Mouse (Mus musculus): ENCODE measurements around the gene Tenm4.

Tenm4 gene

DNA sequence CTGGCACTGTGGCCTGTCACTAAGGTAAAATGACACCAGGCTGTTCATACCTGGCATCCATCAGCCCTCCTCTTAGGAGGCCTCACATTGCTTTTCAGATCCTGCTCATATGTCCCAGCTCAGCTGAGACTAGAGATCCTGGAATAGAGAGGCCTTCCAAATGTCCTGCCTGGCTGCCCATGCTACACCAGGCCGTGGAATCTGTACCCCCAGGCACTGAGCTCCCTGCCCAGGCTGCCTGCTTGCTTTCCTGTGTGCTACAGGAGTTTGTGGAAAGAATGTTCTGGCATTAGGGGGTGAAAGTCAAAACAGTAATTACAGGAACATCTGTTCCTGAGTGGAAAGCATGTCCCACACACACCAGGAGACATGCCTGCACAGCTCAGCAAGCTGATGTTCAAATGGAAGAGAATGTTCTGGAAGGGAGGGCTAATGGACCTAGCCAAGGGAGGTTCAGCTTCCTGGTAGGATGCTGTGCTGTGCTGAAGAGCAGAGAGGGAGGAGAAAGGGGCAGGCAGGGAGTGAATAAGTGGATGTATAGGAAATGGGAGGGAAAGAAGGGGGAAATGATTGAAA lies 313.0 kb downstream of the Tenm4 start:
- DNase-seq = no peak

DNA sequence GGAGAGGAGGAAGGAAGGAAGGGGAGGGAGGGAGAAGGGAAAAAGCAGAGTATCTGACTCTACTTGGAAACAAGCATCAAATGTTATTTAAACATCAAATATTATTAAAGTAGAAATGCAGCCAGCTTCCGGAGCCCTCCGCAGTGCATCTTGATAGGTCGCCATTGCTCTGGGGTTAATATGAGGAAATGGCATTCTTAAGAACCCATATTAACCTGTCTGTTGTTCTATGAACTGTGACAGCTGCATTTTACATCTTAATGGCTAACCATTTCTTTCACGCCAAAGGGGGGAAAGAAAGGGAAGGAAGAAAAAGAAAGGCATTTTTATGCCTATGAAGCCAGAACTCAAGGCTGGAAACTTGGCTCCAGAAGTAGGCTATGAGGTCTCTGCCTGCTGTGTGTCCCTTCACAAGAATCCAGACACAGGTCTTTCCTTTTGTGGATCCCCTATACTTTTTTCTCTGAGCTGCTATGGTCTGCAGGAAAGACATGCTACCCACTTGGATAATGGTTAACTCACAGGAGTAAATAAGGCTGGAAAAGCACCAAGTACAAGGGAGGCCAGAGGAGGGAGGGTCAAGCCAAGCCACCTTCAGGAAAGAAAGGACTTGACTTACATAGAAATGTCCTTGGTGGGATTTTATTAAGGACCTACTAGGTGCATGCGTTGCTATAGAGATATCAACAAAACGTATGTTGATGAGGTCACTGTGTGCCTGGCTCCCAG lies 318.5 kb downstream of the Tenm4 start:
- DNase-seq = no peak

DNA sequence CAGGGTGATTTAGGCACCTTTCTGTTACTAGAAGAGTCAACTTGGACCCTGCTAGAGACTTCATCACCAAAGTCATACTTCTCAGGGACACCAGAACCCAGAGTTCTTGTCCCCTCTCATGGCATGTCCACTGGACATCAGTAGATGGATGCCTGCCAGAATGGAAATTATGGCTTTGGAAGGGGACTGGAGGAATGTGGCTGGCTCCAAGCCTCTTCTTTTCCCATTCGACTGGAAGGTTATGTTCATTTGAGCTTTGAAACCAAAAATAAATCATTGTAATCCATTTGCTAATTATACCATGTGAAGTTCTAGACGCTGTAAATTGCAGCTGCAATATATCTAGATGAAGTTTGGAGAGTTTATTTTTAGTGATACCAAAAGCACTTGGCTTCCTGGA lies 320.9 kb downstream of the Tenm4 start:
- no peak for DNase-seq

DNA sequence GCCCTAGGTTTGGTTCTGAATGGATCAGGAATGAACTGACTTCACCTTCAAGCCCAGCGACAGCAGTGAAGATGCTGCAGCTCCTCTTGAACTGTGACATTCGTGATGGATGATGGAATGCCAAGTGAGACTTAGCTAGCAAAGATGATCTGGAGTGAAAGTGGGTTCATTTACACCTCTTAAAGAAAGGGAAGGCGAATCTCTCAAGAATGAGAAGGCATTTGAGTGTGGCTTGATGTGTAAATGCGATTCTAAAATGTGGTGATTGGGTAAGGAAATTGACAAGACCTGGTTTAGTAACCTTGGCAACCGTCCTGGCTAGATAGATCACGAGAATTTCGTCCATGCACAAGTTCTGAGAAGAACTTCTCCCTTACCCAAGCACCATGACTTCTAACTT lies 321.6 kb downstream of the Tenm4 start:
- DNase-seq = no peak

DNA sequence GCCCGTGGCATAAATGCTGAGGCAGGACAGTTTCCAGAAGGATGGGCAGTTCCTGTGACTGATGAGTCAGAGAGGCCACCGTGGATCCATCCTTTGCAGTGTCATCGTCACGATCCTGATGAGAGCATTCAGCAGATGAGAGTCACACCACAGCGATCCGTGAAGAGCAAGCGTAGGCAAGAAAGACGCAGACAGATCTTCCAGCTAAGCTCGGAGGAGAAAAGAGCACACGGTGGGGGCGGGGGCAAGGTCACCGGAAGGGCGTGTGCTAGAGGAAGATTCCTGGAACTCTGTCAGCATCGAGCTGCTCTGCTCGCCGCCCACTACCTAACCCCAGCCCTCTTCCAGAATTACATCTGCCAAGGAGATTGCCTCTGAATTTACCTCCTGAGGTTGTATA lies 323.0 kb downstream of the Tenm4 start:
- DNase-seq = no peak

DNA sequence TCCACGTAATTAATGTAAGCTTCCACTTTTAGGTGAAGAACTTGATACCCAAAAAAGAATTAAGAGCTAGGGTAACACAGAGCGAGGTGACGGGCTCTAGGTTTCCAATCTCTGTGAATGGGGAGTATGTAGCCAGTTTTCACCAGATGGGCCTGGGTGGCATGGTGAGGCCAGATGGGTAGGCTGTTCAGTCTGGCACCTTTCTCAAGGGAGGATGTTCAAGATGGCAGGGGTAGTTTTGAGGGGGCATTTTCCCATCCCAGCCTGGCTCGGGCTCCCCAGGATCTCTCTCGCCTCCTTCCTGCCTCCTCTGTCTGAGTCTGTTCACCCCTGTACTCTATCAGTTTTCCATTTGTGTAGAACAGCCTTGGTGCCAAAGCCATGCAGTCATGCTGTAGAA lies 329.1 kb downstream of the Tenm4 start:
- DNase-seq = no peak

DNA sequence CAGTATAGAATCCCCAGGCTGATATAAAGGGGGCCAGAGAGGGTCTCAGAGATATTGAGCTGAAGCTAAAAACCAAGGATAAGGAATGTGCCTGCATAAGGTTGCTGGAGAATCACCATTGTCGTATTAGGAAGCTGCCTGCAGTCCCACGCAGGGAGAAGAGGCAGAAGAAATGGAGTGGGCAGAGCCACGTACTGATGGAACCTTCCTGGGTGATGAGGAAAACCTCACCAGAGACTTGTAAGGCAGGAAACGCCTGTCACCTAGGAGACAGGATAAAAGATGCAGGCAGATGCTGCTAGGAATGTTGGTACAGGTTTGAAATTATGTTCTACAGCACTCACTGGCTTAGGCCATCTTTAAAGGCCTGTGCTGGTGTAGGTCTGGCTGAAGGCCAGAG lies 329.8 kb downstream of the Tenm4 start:
- no peak for DNase-seq

DNA sequence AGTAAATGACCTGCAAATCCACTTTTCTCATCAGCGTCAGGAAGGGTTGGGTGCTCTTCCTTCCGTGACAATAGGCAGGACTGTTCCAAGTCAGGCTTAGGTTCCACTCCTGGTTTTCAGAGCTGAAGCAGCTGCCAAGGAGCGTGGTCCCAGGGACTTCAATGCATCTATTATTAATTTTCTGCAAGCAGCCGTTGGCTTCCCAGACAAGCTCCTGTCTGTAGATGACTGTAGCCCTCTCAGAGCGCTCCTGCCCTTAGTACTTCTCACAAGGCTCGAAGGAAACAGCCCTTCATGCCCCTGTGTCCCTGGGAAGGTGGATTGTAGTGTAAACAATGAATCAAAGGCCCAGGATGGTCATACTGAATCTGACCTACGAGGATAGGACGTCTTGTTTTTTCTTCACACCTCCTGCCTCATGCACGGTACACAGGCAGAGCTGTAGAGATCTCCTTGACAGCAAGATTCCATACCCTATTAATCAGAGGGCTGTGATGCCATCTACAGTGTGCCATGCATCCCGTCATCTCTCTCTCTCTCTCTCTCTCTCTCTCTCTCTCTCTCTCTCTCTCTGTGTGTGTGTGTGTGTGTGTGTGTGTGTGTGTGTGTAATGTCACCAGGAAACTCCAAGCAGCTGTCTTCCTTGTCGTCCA lies 331.4 kb downstream of the Tenm4 start:
- DNase-seq = no peak

DNA sequence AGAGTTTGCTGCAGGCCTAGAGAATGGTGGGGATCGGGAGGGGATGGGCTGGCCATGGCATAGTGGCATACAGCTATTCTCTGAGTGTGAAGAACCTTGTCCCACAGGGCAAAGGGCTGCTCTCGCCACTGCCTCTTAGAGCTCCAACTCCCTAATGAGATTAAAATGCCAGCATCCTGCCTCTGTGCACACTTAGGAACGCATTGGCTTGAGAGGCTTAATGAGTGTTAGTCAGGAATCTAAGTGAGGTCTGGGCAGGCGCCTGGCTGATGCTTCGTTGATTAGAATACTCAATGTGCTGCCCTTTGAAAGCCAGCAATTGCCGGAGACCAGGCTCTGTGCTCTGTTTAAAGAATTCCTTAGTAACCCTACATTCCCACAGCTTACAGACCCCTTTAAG lies 334.5 kb downstream of the Tenm4 start:
- DNase-seq = no peak

DNA sequence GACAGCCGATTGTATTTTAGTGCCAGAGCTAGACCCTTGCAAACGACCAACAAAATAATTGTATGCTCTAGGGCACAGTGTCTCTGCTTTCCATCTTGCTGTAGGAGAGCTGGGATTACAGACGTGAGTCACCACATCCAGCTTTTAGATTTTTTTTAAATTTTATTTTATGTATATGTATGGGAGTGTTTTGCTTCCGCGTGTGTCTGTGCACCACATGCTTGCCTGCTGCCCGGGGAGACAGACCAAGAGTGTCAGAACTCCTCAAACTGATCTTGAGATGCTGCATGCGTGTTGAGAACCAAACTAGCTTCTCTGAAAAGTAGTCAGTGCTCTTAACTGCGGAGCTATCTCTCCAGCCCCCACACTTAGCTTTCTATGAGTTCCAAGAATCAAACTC lies 336.0 kb downstream of the Tenm4 start:
- DNase-seq = no peak

DNA sequence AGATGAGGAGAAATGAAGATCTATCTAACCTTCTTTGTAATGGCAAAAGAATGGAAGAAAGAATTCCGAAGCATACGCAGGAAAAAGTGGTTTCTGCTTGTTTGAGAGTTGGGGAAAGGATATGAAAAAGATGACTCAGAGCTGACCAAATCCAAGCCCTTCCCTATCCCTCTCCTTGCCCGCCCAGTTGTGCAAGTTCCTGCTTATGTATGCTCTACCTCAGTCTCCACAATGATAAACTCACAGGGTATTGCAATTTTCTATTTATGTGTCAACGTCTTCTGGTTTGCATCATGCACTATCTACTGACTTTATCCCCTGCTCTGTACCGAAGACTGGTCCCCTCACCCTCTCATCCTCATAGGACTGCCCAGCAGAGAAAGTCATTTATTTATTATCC lies 339.4 kb downstream of the Tenm4 start:
- no peak for DNase-seq

DNA sequence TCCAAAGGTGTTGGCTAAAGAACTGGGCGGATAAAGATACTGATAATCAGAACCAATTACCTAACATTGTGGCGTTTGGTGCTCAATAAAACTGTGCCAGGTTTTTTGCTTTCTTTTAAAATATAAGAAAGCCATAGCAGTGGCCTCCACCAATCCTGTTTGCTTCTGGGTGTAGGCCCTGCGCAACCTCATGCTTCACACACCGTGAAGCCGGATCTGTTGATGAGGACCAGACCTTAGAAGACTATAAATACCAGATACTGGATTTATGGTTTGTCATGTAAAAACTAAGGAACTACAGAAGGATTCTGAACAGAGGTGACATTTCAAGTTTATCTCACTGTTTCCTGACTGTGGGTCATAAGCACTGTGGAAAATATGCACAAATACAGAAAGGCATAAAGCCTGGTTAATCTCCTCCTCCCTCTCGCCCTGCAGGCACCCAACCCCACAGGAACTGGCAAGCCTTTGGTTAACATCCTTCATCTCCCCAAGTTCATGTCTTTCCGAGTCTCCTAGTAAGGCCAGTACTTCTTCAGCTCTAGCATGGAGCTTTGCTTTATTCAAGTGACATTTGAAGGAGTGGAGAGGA lies 340.1 kb downstream of the Tenm4 start:
- DNase-seq = no peak

DNA sequence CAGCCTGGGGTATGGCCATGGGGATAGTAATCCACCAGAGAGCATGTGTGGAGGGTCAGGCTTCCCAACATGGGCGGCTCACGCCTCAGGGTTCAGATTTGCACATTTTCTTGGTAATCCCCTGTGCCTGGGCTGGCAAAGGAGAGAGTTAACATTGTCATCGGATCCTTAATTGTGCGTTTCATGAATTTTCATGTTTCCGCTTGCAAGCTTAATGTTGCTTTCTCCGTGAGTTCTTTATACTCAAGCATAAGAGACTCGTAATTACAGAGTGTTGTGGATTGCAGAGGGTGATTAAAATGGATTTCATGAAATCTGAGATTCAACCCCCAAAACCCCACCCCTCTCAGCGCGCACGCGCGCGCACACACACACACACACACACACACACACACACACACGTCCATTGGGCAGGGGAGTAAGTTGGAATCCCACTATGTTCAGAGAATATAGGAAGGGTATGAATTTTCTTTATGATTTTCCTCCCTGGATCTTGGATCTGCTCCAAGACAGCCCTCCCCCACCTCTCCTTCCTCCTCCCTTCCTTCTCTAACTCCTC lies 341.0 kb downstream of the Tenm4 start:
- no peak for DNase-seq

DNA sequence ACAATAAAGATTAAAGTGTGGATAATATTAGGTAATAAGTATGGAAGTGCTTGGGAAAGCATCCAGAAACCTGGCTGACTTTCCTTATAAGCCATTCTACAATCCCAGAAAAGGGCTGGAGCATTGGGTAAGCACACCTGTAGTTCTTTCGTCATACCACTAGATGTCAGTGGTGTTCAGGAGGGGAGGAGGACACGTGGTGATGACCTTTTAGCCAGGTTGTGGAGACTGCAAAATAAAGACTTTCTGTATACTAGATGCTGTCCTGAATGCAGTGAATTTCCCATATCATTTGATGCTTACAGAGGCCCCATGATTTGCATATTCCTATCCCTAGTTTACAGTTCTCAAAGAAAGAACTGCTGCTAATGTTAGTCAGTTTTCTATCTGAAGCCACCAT lies 348.2 kb downstream of the Tenm4 start:
- no peak for DNase-seq

DNA sequence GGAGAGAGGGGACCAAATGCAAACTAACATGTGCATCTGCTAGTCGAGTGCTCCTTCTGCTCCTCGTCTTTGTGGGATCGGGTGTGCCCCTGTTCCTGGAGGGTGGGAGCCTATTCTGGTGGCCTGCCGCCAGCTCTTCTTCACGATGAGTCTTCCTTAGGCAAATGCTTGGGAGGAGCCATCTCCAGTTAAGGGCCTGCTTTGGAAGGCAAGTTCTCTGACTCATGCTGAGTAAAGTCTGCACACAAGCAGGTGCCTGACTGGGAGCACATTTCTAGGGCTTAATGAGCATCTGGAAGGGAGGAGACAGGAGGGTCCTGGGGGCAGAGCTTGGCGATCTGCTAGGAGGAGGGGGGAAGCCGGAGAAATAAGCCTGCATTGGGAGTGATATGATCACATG lies 350.9 kb downstream of the Tenm4 start:
- DNase-seq = peak; percentile 45

DNA sequence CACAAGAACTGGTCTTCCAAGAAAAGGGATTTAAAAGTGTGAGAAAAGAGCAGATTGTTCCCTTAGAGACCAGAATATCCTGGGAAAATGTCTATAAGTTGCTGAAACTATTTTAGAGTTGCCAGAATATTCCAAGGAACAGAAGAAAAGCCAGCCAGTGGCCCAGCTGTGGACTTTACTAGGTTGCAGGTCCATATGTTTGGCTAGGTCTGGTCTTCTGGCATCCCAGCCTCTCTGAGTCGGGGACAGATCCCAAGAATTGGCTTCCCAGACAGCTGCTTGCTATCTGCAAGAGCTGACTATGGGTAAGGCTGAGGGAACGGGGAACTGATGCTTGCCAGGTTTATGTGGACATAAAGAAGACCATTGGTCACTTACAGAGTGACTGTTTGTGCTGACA lies 352.6 kb downstream of the Tenm4 start:
- DNase-seq = peak; percentile 31

DNA sequence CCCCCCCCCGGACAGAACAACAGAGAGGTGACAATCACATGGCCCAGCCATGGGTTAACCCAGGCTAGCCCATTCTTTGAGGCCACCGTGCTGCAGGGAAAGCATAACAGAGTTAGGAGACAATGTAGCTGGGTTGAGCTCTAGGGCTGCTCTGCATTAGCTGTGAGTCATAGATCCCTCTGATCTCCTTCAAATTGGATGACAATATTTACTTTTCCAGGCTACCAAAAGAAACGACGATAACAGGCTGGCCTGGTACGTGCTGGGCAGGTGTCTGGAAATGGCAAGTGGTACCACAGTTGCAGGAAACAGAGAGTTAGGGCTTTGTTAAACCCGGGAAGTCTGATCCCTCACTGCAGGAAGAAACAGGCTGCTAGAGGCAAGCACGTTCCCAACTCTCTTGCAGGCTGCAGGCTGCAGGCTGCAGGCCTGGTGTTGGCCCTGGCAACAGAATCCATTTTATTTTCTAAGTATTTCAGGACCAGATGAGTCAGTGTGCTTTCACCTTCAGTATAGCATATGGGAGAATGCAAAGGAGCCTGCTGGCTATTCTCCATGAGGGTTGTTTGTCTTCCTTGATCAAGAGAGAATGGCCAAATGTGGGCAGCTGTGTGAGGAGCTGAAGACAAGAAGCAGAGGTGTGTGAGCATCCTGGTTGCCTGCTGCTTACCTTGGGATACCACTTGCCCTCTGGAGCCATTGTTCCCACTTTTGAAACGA lies 353.6 kb downstream of the Tenm4 start:
- DNase-seq = no peak

DNA sequence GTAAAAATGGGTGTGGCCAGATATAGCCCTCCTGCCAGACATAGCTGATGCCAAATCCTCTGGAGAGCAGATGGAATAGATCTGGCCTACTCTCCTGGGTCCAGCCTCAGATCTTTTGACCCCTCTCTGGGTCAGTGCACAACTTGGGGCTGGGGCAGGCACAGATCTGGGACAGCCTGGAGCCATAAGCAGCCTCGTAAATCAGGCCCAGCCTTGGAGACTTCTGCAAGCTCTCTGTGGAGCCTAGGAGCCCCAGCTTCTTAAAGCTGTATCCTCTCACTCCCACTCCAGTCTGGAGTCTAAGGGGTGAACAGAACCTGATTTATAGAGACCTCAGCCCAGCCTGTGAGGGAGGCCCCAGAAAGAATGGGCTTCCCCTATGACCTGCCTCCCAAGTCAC lies 354.3 kb downstream of the Tenm4 start:
- no peak for DNase-seq

DNA sequence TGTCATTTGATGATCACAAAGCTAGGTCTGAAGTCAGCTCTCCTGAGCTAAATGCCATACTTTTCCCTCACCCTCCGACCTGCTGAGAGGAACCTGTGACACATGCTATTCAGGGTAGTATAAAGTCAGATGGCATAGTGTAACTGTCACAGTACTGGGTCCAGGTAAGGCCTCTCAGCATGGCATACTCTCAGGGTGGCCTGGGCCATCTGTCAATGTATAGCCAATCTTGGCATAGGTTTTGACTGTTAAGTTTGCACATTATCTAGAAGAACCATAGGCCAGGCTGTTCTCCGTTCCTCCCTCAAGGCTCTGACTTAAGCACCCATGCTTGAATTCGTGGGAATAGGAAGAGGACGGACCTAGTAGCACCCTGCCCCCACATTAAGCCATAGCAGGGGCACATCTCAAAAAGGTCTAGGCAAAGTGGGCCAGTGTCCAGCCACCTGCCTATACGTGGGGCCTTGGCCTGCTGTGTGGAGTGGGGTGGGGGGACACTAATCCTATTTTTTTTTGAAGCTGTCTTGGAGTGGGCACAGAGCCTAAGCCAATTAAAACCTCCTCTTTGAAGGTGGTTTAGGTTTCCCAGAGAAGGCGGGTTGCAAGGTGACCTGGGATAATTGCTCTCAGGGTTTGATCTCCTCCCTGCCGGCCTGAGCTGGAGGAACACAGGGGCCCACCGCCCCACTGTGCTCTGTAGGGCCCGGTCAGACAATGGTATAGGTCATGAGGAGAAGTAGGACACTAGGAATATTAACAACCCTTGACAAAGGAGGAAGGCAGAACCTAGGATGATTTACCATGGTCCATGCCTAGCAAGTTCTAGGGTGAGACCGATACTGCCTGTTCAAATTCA lies 359.8 kb downstream of the Tenm4 start:
- no peak for DNase-seq

DNA sequence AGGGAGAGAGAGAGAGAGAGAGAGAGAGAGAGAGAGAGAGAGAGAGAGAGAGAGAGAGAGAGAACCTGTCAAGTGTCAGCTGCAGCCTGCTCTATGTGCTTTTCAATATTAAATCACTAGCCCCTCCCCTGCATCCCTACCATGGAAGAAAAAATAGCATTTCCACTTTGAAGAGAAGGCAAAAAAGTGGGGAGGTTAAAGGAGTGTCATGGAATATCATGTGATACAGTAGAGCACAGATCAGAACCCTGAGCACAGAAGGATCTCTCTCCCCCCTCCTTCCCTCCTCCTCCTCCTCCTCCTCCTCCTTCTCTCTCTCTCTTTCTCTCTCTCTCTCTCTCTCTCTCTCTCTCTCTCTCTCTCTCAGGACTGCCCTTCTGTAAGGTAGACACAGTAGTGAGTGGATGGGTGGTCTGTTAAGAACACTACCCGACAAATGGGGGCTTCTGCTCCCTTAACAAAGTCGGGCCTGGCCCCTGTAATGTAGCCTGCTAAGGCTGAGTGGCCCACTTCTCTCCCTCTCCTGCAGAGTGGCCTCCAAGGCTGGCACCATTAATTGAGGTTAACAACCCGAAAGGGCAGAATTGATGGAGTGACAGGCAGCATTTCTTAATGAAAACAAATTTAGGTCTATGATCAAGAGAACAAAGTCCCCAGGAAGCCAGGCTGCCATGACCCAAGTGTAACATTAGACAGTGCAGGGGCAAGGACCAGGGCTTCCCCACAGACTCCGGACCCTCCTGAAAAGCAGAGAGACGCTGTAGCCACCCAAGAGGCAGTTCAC lies 361.1 kb downstream of the Tenm4 start:
- no peak for DNase-seq

DNA sequence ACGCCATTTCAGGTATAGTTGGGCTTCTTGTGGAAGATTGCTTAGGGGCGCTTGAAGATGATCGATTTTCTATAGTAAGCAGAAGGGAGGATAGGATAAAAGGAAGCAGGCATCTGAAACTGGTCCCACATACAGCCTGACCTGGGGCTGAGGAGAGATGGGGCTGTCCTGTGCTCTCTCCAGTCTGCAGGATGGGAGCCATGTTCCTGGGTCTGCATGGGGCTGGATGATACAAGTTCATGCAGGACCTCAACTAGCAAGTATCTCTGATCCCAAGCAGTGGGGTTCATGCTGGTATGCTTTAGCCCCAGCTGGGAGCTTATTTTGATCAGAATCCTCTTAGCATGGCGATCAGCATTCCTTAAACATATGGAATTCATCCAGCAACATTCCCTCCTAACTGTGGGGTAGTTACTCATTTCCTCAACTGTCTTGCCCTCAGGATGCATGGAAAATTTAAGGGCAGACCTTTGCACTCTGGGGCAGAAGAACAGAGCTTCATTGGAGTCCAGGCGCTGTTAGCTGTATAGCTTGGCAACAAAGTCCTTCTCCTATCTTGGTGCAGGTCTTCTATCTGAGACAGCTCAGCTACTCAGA lies 361.9 kb downstream of the Tenm4 start:
- DNase-seq = no peak

All from right cerebral cortex, postnatal 14 days (tissue).